Mouse (Mus musculus): ENCODE data around the gene Map2. TPM values are rescaled to one million over a fixed set of nuclear protein-coding genes. Genes with fewer than 3 reads are reported as not detected.
A peak's percentile ranks its signal among the peaks of the same experiment; 100 is the strongest.

Gene Map2
- 1,000 to 10,000 TPM; 1,425 to 1,439 TPM for total RNA-seq (2021)

DNA sequence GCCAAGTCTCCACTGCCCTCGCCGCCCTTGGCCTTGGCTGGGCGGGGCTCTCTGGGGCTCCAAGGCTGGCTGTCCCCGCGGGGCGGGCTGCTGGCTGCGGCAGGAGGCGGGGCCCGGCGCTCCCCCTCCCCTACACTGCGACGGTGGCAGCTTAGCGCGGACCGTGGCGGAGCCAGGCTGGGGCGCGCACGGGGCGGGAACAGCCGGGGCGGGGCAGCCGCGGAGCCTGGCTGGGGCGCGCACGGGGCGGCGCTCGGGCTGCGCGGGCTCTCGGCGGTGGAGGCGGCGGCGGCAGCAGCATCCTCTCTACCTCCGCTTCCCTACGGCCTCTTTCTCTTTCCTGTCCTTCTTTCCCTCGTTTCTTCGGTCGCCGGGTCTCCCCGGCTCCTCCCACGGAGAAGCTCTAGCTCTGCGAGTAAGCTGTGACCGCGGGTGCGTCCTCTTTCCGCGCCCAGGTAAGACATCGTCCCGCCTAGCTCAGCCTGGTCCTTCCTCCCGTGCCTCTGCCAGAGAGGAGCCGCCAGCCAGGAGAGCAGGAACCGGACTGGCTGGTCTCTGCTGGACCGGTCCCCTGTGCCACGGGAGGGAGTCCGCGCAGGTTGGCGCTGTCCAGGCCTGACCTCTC, at the start of gene Map2:
TSS of gene Map2 (plus strand) at position 233 of the 625 bp plus-strand sequence.
- peak; percentile 90 for DNase-seq
- intact Hi-C loops (cut with DNase I) = loop anchor here (5.0 kb wide), 1 partner anchor 482 kb away; no protein-coding TSS in a partner anchor

DNA sequence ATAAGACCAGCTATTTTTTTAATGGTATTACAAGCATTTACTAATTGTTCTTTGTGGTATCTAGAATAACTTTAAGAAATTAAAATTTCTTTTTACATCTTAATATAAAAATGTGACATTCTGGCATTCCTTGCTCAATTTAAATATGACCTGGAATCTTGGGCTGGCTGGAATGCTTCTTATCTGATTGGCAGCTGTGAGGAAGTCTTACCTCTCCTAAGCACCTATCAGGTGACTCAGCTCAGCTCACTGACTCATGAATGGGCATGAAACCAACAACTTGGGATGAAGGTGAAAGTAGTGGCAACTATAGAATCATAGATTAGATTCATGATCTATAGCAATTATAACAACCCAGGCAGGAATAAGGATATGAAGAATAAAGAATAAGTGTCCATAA, 42.1 kb upstream of the Map2 start:
- no peak for DNase-seq
- intact Hi-C loops (cut with DNase I) = no loop called here

DNA sequence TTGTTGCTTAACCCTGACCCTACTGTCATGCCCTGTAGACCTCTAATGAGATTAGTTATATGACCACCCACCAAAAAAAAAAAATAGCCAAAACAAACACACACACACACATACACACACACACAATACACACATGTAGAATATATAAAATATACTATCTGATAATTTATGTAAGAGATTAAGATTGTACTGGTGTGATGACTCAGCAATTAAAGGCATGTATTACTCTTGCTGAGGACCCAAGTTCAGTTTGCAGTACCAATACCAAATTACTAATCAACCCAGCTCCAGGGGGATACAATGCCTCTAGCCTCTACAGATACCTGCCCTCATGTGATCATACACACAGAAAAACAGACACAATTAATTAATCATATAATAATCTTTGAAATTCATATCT, 39.7 kb upstream of the Map2 start:
- intact Hi-C loops (cut with DNase I) = no loop called here
- no peak for DNase-seq

GRCm38 (mm10) chr1:66140686-66141085, 34.4 kb upstream of the Map2 start:
- no peak for DNase-seq
- intact Hi-C loops (cut with DNase I) = no loop called here

DNA sequence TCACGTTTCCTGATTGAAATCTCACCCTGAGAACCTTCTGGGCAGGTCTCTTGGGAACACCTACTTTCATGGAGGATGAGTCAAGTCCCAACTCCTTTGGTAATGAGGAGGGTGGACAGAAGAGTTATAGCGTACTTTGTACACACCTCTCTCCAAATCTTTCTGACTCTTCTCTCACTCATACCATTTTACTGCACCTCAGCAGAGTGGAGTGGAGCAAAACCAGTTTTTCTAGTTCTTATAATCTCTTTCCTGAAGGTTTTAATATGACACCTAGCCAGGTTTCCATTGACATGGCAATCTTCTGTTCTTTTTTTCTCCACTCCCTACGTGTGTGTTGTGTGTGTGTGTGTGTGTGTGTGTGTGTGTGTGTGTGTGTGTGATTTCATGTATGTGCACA, 29.9 kb upstream of the Map2 start:
- intact Hi-C loops (cut with DNase I) = no loop called here
- DNase-seq = no peak

GRCm38 (mm10) chr1:66148825-66149514, 26.1 kb upstream of the Map2 start:
- intact Hi-C loops (cut with DNase I) = no loop called here
- DNase-seq = no peak

GRCm38 (mm10) chr1:66150806-66151205, 24.3 kb upstream of the Map2 start:
- intact Hi-C loops (cut with DNase I) = no loop called here
- DNase-seq = no peak

- intact Hi-C loops (cut with DNase I) = no loop called here
- no peak for DNase-seq
Measured at GRCm38 (mm10) chr1:66157135-66157534, 17.9 kb upstream of the Map2 start.

DNA sequence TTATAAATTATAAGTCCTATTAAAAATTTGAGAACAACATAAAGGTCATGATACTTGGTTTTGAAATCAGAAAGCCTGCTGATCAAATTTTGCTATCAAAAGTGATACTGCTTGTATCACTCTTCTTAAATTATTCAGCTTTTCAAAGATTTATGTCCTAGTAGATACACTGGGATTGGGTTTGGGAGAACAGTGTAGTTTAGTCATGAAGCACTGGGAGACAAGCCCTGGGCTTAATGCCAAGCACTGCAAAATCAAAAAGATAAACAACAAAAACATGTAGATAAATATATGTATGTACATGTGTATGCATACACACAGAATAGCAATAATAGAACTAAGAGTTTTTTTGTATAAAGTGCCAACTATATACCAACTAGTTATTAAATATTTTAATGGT, 17.5 kb upstream of the Map2 start:
- no peak for DNase-seq
- intact Hi-C loops (cut with DNase I) = no loop called here

- no peak for DNase-seq
- intact Hi-C loops (cut with DNase I) = no loop called here
Measured at GRCm38 (mm10) chr1:66164648-66165047, 10.4 kb upstream of the Map2 start.

DNA sequence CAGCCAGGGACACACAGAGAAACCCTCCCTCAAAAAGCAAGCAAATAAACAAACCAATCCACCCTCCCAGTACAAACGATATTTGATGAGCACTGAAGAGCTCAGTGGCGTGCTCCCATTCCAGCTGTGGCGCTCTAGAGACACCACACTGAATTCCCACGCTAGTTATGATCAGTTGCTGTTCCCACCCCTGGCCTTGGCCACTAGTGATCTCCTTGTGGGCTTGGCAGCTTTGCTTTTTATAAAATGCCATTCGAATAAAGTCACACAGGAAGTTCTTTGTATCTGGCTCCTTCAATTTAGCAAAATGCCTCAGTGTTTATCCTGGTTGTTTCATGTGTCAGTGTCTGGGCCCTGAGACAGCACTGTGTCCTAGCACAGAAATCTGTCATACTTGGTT, 6.4 kb upstream of the Map2 start:
- DNase-seq = no peak
- intact Hi-C loops (cut with DNase I) = no loop called here

- no peak for DNase-seq
- intact Hi-C loops (cut with DNase I) = no loop called here
Measured at GRCm38 (mm10) chr1:66172127-66172526, 2.9 kb upstream of the Map2 start.

- no peak for DNase-seq
- intact Hi-C loops (cut with DNase I) = no loop called here
Measured at GRCm38 (mm10) chr1:66173630-66174029, 1.4 kb upstream of the Map2 start.

DNA sequence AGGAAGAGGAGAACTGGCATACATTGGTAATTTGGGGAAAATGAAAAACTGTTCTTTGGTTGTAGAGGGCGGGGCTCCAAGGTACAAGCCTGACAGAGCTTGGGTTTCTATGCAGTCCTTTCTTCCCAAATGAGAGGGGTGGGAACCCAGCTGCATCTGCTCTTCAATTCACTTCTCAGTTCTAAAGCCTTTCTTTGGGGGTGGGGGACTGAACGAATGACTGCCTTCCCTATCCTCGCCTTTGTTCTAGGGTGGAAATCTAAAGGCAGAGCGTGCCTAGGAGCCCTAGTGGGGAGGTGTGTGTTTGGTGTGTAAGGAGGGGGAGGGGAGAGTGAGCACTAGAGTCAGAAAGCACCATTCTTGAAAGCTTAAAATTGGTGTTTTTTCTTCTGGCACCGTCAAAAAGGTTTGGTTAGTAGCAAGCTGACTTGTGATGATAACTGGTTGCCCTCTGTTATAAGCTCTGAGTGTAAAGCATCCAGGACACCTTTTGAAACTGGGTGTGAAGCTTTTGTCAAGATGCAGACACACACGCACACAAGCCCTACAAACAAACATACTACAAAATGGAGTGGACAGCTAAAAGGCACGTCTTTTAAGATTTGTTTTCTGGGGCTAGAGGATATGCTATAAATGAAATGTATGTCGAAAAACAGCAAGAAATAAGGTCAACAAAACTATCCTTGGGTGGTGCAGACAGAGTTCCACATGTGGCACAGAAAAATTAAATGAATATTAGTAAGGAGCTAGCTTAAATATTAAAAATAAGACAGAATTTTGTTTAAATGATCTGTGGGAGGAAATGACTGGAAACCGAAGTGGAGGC, 1.2 kb downstream of the Map2 start:
- no peak for DNase-seq
- intact Hi-C loops (cut with DNase I) = loop anchor here (2.0 to 5.0 kb wide), 2 partner anchors 147 to 481 kb away; no protein-coding TSS in a partner anchor

- intact Hi-C loops (cut with DNase I) = loop anchor here (2.0 to 5.0 kb wide), 2 partner anchors 146 to 481 kb away; no protein-coding TSS in a partner anchor
- DNase-seq = no peak
Measured at GRCm38 (mm10) chr1:66176838-66177105, 1.7 kb downstream of the Map2 start.

- intact Hi-C loops (cut with DNase I) = loop anchor here (2.0 to 5.0 kb wide), 2 partner anchors 145 to 480 kb away; no protein-coding TSS in a partner anchor
- DNase-seq = peak; percentile 61
Measured at GRCm38 (mm10) chr1:66177489-66178170, 2.6 kb downstream of the Map2 start.

DNA sequence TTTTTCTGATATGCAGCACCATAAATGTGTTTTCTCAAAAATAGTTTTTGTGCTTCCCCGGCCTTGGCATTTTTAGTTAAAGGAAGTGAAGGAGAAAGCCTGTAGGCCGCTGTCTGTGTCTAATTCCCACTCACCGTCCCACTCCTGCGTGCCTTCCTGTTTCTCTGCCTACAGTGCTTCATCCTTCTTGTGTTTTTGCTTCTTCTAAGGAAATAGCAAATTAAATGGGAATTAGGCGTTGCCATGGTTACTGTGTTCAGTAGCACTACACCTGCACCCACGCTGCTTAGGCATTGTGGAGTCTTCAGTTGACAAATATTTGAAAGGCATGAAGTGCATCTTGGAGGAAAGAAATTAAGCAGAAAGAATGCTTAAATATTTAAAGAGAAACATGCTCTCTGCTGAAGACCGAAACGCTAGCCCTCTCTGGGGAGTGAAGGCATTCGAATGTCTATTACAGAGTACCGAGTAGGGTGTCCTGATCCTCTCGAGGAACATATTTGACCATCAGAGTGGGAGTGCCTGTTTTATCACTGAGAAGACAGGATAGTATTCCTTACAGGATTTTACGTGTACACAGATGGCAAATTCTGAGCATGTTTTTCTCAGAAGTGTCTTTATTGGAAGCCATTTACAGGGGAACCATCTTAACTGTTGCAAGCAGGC, 12.1 kb downstream of the Map2 start:
- intact Hi-C loops (cut with DNase I) = no loop called here
- DNase-seq = no peak

DNA sequence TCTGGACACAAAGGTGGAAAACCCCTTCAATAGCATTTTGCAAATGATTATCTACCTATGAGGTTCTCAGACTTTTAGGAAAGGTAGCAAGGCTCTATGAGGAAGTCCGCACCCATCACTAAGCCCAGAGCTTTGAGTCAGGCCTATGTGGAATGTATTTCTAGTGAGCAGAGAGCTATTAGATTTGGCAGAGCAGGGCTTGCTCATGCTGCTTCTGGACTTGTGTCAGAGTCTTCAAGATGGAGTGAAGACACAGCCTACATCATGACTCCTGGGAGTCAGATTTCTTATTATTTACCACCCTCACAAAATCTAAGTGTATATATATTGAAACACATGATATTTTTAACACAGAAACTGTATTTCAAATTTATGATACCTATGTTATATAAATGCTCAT, 17.3 kb downstream of the Map2 start:
- no peak for DNase-seq
- intact Hi-C loops (cut with DNase I) = no loop called here

GRCm38 (mm10) chr1:66192891-66193290, 17.8 kb downstream of the Map2 start:
- no peak for DNase-seq
- intact Hi-C loops (cut with DNase I) = no loop called here

GRCm38 (mm10) chr1:66195040-66195726, 20.1 kb downstream of the Map2 start:
- intact Hi-C loops (cut with DNase I) = no loop called here
- peak; percentile 69 for DNase-seq
